Mouse (Mus musculus) mouse trophoblast stem cell (cell line): ENCODE measurements around the gene Fam229a.

ENCODE experiments used
- in situ Hi-C, 2 experiments: fragments of 300-500 bp; cut with MseI, MboI; formaldehyde crosslinking; loops; 2 replicates in 1 of 2; 3 replicates in 1 of 2; pipeline ENCODE4 v1.15.1; 2025

The Fam229a gene

DNA sequence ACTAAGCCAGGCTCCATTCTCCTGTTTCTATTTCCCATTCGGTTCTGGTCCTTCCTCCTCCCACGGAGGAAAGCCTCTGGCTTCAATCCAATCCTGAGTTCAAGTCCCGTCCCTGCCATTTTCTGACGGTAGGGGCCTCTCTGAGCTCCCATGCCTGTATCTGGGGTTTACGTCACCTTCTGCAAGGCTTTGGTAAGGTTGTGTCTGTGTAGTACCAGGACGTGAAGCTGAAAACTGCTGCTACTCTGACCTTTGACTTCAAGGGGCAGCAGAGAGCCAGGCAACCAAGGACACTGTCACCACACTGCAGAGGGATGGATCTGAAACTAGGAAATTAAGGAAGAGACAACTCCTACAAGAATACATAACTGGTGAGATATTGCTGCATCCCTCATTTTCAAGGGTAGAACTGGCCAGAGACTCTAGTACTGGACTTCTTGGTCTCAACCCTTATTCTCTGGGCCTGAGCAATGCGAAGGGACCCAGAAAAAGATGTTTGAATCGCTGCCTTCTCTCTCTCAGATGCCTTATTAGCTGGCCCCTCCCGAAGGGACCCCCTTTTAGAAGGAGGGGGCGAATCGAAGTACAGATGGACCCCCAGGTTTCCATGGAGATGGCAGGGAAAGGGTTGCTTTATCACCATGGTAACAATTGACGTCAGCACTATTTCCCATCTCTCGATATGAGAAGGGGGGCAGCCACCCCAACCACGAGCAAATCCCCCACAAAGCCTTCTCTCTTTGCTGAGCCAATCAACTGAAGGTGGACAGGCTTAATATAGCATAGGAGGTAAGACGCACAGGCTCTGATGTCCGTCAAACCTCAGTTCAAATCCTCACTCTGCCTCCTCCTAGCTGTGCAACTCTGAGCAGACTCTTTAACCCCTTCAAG, 4.9 kb downstream of the Fam229a start:
- in situ Hi-C loops = no loop called here

DNA sequence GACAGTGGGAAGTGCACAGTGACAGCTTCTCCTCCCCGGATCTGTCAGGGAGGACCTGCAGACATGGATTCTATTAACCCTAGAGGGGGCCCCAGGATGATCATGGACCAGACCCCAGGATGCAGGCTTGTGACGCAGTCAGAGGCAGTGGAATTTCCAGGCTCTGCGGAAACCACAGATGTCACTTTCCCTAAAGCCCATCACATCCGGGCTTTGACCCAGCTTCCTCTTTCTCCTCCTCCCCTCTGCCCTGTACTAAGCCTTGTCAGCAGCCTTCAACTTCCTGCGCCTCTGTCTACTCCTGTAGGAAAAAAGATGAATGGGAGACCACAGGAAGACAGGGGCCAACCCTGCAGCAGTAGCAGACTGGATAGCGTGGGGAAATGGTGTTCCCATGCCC, 5.6 kb downstream of the Fam229a start:
- in situ Hi-C loops = no loop called here

DNA sequence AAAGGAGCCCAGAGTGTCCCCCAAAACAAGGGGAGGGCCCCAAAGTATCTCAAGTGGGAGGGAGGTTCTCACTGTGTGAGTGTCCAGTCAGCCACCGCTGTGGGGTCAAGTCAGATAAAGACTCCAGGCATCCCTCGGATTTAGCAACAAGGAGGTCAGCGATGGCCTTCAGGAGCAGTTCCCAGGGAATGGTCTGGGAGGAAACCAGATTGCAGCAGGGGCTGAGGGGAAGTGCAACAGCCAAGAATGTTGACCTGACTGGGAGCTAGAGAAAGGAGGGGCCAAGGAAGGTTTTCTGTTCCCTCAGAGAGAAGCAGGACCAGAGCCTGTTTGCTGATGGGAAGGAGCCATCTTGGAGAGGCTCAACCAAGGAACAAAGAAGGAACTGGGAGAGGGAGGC, 8.0 kb downstream of the Fam229a start:
- in situ Hi-C loops = no loop called here

GRCm38 (mm10) chr4:129500017-129500416, 9.0 kb downstream of the Fam229a start:
- in situ Hi-C loops = no loop called here

GRCm38 (mm10) chr4:129500607-129501566, 9.9 kb downstream of the Fam229a start:
- in situ Hi-C loops = no loop called here

- in situ Hi-C loops = no loop called here
These were observed 11.4 kb downstream of the Fam229a start for GRCm38 (mm10) chr4:129502327-129502888.

DNA sequence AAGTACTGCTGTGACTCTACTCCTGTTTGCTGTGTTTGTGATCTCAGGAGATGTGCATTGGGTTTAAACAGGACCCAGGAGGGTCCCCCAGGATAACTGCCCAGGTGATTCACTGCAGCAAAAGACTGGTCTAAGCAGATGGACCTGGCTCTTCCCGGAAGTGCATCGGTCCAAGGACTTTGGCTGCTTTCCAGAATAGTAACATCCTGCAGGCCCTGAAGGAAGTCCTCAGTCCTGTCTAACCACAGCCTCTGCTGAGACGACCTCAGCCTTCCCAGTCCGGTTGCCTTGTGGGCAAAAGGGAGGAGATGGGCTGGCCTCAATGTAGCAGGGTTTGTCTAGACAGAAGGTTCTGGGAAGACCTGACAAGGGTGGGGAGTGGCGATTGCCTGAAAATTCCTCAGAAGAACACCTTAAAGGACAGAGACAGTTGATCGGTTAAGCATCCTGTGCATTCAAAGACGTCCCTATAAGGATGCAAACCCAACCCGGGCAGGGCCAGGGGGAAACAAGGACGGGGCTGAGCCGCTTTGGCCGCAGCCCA, 12.0 kb downstream of the Fam229a start:
- in situ Hi-C loops = no loop called here

GRCm38 (mm10) chr4:129505511-129505910, 14.5 kb downstream of the Fam229a start:
- in situ Hi-C loops = no loop called here

DNA sequence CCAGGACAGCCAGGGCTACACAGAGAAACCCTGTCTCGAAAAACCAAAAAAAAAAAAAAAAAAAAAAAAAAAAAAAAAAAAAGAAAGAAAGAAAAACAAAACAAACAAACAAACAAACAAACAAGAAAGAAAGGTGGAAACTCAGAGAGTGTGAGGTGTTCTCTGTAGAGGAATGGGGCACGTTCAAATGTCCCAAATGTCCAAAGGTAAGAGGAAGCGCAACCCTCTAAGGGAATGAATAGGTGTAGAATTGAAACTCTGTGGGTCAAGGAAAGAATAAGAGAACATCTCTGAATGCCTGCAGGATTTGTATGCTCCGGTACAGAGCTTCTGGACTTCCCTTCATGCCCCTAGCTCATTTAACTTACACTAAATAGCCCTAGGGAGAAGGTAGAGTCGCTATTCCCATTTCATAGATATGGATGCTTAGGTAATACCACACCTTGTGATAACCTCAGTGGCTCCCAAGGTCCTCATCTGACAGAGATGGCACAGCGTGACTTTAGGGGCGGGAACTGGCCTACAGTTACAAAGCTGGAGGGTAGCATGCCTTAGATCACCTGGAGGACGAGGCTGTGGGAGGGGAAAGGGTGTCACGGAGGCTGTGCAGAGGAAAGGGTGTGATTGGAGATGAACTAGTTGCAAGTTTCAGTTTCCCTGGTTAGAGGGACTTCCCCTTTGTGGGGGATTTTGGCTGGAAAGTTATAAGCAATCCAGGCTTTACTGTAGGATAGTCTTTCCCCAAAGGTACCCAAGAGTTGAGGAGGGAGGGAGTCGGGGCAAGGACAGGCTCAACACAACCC, 16.6 kb downstream of the Fam229a start:
- in situ Hi-C loops = no loop called here

DNA sequence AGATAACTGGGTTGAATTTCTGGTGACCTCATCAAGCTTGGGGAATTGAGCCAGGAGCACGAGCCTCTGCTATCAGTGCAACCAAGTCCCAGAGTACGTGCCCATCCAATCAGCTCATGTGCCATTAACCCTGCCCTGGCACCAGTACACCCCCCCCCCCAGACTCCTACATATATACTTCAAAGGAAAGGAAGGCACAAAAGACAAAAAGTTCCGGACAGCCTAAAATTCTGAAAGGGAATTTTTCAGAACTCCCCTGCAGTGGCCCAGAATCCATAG, 17.2 kb downstream of the Fam229a start:
- in situ Hi-C loops = no loop called here

GRCm38 (mm10) chr4:129508834-129509600, 18.0 kb downstream of the Fam229a start:
- in situ Hi-C loops = no loop called here

DNA sequence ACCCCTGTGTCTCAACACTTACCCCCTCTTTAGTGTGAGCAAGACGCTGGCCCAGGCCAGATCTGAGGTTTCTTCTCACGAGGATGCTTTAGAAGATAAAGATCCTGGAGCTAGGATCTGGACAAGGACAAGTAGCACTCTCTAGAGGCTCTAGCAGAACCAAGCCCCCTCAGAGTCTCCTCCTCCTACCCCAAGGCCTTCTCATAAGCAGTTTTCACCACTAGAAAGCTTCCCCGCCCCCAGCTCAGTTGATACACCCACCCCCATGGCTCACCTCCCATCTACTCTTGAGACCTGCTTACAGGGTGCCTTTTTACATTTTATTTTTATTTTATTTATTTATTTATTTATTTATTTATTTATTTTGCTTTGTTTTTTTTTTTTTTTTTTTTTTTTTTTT, 18.7 kb downstream of the Fam229a start:
- in situ Hi-C loops = no loop called here

- in situ Hi-C loops = no loop called here
These were observed 19.9 kb downstream of the Fam229a start for GRCm38 (mm10) chr4:129510723-129511412.

DNA sequence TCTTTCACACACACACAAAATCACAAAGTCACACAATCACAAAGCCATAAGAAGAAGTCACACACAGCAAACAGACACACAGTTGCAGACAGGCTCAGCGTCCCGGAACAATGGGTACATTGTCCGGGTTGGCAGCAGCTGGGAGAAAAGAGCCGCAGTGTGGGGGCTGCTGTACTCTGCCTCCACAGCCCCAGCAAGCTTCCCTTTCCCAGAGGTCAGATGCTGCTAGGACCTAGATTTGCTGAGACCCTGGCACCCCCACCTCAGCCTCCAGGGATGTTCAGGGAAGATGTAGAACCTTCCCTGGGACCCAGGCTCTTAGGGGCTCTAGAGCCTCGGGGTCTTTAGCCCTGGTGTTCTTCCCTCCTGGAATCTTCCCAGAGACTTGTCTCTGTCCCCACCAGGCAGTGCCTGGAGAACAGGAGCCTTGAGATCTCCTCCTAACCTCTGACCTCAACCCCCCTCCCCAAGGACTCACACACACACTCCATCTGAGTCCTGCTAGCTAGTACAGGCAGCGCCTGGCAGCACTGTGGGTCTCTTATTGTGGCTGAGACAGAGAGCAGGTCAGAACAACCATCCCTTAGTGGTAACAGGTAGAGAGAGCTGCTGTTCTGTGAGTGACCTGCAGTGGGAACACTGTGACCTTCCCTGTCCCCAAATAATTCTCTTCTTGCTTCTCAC, 20.6 kb downstream of the Fam229a start:
- in situ Hi-C loops = no loop called here

- in situ Hi-C loops = no loop called here
These were observed 22.2 kb downstream of the Fam229a start, which contains the start of gene Marcksl1 for GRCm38 (mm10) chr4:129513086-129513767. Gene Marcksl1, plus strand, starts transcription at chr4:129513581.

- in situ Hi-C loops = no loop called here
These were observed 22.9 kb downstream of the Fam229a start for GRCm38 (mm10) chr4:129513891-129514290.

GRCm38 (mm10) chr4:129514300-129514898, 23.4 kb downstream of the Fam229a start:
- in situ Hi-C loops = no loop called here

DNA sequence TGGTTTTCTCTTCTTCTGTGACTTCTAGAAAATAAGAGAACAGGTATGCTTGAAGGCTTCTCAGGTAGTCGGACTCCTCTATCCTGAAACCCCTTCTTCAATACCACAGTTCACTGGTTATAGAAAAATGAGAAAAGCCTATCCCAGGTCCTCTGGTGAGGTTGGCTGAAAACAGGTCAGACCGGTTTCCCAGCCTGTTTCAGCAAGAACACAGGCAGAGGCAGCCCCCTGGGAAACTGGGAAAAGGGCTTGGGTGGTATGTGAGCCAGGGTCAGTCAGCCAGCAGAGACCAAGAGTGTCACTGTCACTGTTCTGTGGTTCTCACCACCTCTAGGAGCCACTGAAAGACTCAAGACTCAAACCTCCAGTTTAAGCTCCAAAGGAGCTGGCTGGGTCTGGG, 25.9 kb downstream of the Fam229a start:
- in situ Hi-C loops = no loop called here
